Mouse (Mus musculus) spleen, postnatal 14 days (tissue): ENCODE measurements around the gene Gpr176.

Experiments
- DNase-seq, 2 experiments: peaks; one replicate each; pipeline ENCODE4 v3.0.0; 2021 to 2022; ENCODE audit warnings: low spot score in 2 of 2

The Gpr176 gene

GRCm38 (mm10) chr2:118373572-118374279 is 507 bp upstream of the Gpr176 start:
- peak; percentile 54 to 73 for DNase-seq

GRCm38 (mm10) chr2:118372561-118372900 is 688 bp downstream of the Gpr176 start:
- DNase-seq, result no peak

GRCm38 (mm10) chr2:118371841-118372240 is 1.4 kb downstream of the Gpr176 start:
- no peak for DNase-seq

GRCm38 (mm10) chr2:118355138-118355719 is 18.0 kb downstream of the Gpr176 start:
- no peak for DNase-seq

DNA sequence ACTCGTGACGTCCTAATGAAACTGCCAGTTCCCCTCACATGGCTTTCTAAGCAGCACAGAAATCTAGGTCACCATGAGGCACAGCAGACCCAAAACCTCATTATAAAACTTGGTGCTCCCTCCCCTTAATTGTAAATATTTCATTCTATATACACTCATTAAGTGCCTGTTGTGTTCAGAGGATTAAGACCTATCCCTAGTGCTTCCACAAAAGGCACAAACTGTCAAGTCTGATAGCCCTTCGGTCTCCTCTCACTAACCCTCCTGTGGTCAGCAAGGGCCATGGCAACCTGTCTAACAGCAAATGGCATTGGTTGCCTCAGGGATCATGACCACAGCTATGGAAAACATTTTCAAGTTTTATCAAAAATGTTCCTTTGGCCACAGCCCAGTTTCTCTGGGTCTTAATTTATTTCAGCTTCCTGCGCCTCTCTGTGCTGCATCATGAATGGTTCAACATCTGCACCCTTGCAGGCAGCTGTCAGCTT is 19.3 kb downstream of the Gpr176 start:
- no peak for DNase-seq

DNA sequence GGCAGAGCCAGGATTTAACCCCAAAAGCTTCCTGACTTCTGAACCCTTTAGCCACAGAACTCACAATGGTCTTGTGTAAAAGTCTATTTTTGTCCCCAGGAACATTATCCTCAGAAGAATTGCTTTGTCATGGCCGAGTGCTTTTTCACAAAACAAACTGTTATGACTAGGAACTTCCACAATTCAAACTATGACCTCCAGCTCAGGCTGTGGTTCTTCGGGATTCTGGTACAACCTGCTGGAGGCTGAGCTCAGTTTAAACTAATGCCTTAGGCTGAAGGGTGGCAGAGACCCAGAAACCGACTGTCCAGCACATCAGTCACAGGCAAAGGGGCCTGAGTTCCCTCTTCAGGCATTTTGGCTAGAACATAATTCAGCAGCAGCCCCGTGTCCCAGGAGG is 19.7 kb downstream of the Gpr176 start:
- no peak for DNase-seq

GRCm38 (mm10) chr2:118345535-118345934 is 27.7 kb downstream of the Gpr176 start:
- DNase-seq, result no peak

- no peak for DNase-seq
Measured at GRCm38 (mm10) chr2:118343897-118344296, 29.3 kb downstream of the Gpr176 start.

DNA sequence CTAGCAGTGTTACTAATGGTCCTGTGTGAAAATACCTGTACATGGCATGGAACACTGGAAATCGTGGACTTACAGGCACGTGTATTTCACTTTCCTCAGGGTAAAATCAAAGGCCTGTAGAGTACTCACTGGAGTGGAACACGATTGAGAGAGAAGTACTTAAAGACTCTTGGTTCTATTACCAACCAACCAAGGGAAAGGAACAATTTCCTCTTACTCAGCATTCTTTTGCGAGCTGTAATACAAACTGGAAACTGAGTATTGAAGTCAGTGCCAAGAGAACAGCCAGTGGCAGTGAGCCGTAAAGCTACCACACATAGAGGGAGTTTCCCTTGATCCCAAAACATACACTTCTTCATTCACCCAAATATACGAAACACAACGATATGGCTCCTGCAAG is 31.9 kb downstream of the Gpr176 start:
- DNase-seq, result no peak

DNA sequence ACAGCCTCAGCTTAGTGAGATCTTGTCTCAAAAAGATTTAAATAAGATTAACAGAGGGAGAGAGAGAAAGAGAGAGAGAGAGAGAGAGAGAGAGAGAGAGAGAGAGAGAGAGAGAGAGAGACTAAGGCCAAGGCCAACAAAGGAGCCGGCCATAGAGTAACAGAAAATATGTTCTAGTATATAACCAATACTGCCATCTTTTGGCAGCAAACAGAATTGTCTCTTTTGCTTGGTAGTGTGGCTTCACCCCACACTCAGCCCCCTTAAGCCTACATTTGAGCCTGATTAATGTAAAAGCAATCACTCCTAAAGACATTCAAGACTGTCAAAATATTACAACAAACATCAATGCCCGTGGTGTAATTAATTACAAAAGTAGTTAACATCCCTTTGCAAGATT is 37.1 kb downstream of the Gpr176 start:
- no peak for DNase-seq

DNA sequence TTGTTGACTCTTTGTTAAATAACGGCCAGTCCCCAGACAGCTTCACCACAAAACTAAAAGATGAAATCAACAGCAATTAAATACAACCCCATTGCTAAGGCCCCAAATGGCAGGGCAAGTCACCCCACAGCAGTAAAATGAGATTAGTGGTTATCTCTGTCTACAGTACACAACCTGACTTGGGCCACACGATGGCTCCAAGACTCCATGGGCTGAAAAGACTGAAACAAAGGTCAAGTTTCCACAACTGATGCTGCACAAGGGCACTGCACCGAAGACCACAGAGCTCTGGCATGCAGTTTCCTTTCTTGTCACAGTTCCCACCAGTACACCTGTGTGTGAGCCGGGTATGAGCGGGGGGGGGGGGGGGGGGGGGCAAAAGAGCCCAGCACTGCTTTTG is 50.6 kb downstream of the Gpr176 start:
- DNase-seq, result no peak

DNA sequence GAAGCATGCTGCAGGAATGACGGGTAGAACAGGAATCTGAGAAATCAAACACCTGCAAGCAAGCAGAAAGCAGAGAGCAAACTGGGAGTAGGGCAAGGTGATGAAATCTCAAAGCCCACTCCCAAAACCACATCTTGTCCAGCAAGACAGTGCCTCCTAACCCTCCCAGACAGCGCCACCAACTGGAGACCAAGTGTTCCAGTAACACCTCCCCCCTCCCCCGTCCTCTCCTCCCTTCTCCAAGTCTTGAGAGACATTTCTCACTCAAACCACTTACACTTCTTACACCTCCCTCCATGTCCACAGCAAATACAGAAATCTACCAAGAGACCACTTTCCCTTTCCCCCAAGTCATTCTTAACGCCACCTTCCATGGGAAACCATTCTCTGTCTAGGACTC is 51.4 kb downstream of the Gpr176 start:
- DNase-seq, result no peak

DNA sequence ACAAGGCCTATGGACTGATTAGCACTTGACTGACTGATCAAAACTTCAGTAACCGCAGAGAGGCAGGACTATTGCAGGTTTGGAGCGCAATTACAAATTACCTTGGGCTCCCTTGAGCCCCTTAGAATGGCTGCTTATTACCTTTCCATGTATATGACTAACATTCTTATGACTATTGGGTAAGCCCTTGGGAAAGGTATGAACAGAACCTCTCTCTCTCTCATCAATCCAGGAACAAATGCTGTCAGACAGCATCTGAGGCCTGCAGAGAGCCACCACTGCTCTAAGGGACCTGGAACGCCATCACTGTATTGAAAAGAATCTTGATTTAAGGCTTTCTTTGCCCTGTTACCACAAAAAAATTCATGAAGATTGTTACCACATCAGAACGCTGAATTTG is 52.1 kb downstream of the Gpr176 start:
- DNase-seq, result no peak

GRCm38 (mm10) chr2:118320519-118320918 is 52.7 kb downstream of the Gpr176 start:
- no peak for DNase-seq

GRCm38 (mm10) chr2:118319176-118319575 is 54.0 kb downstream of the Gpr176 start:
- DNase-seq, result no peak

DNA sequence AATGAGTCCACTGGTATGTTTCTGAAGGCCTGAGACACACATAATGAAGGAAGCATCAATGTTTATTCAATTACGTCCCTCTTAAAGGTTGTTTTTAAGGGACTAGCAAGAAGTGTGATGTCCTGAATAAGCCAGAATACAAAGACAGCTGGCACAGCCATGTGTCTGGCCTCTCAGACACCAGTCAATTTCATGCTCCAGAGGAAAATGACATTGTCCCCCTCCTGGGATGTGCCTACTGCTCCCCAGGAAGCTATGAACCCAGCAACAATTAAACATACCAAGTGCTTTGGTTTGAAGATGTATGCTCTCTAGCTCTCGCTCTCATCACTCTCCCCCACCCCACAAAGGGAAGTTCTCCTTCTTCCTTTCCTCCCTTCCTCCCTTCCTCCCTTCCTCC is 56.3 kb downstream of the Gpr176 start:
- no peak for DNase-seq

GRCm38 (mm10) chr2:118315656-118316402 is 57.4 kb downstream of the Gpr176 start:
- DNase-seq, result no peak

DNA sequence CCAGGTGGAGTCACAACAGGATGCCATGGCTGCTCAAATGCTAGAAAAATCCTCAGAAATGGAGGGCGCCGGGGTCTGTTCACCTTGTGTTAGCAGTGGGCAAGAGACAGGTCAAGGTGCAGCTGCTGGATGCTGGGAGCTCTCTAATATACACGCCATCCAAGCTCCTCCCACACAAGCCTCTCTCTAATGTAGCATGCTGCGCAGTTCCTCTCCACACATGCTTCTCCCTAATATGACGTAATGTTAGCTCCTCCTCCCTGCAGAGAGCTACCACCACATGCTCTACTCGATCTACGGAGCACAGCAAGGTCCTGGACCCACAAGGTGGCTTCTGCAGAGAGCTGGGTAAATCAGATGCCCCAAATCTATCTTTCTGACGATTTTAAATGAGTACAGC is 65.7 kb downstream of the Gpr176 start:
- no peak for DNase-seq

- no peak for DNase-seq
Measured at GRCm38 (mm10) chr2:118306966-118307365, 66.3 kb downstream of the Gpr176 start.

DNA sequence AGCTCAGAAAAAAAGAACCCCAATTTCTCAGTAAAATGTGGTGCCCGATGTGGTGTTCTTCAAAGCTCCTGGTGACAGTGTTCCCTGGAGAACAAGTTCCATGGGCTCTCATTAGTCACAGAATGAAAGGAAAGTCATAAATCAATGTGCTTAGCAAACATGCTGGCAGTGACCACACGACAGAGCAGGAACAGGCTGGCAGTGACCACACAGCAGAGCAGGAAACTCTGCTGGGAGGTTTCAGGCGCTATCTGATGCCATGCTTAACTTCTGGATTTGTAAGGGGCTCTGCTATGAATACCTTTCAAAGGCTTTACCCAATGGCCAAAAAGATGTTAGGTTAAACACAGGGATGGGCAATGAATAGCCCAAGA is 66.7 kb downstream of the Gpr176 start:
- DNase-seq, result no peak

- DNase-seq, result no peak
Measured at GRCm38 (mm10) chr2:118305827-118306521, 67.2 kb downstream of the Gpr176 start.

GRCm38 (mm10) chr2:118303456-118303855 is 69.8 kb downstream of the Gpr176 start:
- no peak for DNase-seq
